Mouse (Mus musculus) G1E (cell line): ENCODE data around the gene Stap2. TPM values are rescaled to one million over a fixed set of nuclear protein-coding genes. Genes with fewer than 3 reads are reported as not detected.

ENCODE experiments used
- ATAC-seq: 2 replicates; pipeline ENCODE4 v1.8.0; 2016; ENCODE audit warnings: mild to moderate bottlenecking; ENCODE audit not compliant: insufficient number of reproducible peaks, poor library complexity, low FRiP score, severe bottlenecking; ENCODE audit errors: extremely low read depth
- DNase-seq: peaks from one replicate; pipeline ENCODE4 v3.0.0; 2012; ENCODE audit warnings: low spot score
- H3K27me3 ChIP-seq: 2 replicates; pipeline ENCODE4 v1.6.1; 2012; ENCODE audit warnings: mild to moderate bottlenecking, low read length, inconsistent platforms; ENCODE audit not compliant: insufficient read depth
- H3K36me3 ChIP-seq: replicated peaks from 2 replicates; pipeline ENCODE3; 2012; ENCODE audit warnings: mild to moderate bottlenecking, inconsistent platforms
- H3K4me1 ChIP-seq: 2 replicates; pipeline ENCODE4 v1.6.1; 2012; ENCODE audit warnings: low read depth, low read length, inconsistent platforms, mixed read lengths; ENCODE audit not compliant: insufficient read depth
- H3K4me3 ChIP-seq: 2 replicates; pipeline ENCODE4 v1.5.1; 2012; ENCODE audit warnings: low read depth, mild to moderate bottlenecking, inconsistent platforms, low read length, moderate library complexity, mixed read lengths
- H3K9me3 ChIP-seq: replicated peaks from 2 replicates; pipeline ENCODE4 v1.6.1; 2012; ENCODE audit warnings: inconsistent platforms
- CTCF ChIP-seq: IDR thresholded peaks from 2 replicates; pipeline ENCODE4 v1.5.1; 2012; ENCODE audit warnings: low read depth, low read length, inconsistent platforms, mixed read lengths
- GATA1 ChIP-seq: IDR thresholded peaks from 2 replicates; pipeline ENCODE4 v1.6.1; 2012; ENCODE audit warnings: borderline replicate concordance, low read length, inconsistent platforms, mixed read lengths
- GATA2 ChIP-seq: IDR thresholded peaks from 2 replicates; pipeline ENCODE4 v1.6.1; 2012; ENCODE audit warnings: low read depth, low read length, inconsistent platforms, borderline replicate concordance
- POLR2AphosphoS5 ChIP-seq: IDR thresholded peaks from 2 replicates; pipeline ENCODE4 v1.6.1; 2012; ENCODE audit warnings: low read depth, low read length, inconsistent platforms; ENCODE audit not compliant: insufficient replicate concordance
- TAL1 ChIP-seq: conservative IDR thresholded peaks from 2 replicates; pipeline ENCODE4 v1.6.1; 2012; ENCODE audit warnings: low read depth, low read length, inconsistent platforms, mixed read lengths
- polyA plus RNA-seq: library from polyadenylated mRNA; stranded (reverse); fragments of >175 nt; gene quantifications from 2 replicates; pipeline ENCODE4 v1.2.3, GENCODE M21; 2012
- total RNA-seq, 2 experiments: library from RNA; stranded (forward) in 1 of 2; stranded (reverse) in 1 of 2; fragments of 200-1000 nt in 1 of 2; fragments of >200 nt in 1 of 2; fragmentation: Nextera tagmentation in 1 of 2; gene quantifications; 2 replicates each; pipeline ENCODE4 v1.2.3; 2014 to 2017

Stap2 gene
- total and polyA plus RNA-seq, 3 experiments, result 0.27 TPM; not detected in 2

GRCm38 (mm10) chr17:55996007-55996406 is 9.4 kb downstream of the Stap2 start:
- ATAC-seq (no peak), DNase-seq (no peak)
- no peak for TF ChIP-seq POLR2AphosphoS5
- no peak for TF ChIP-seq GATA1
- no peak for TF ChIP-seq TAL1
- TF ChIP-seq CTCF, result no peak
- H3K27me3 ChIP-seq, result peaks cover 44% of the 10 kb centered on the region
- H3K4me1 ChIP-seq, result no peaks in the 10 kb centered on the region
- no peak overlapping the region for H3K4me3 ChIP-seq
- H3K9me3 ChIP-seq, result peaks cover 4% of the 10 kb centered on the region
- H3K36me3 ChIP-seq, result no peaks in the 10 kb centered on the region

- Histone ChIP-seq H3K4me1 (peaks cover 8% of the 10 kb centered on the region), H3K27me3 (peaks cover 80% of the 10 kb centered on the region), H3K36me3 (no peaks in the 10 kb centered on the region), H3K9me3 (no peaks in the 10 kb centered on the region), H3K4me3 (no peak overlapping the region)
- DNase-seq, result no peak
- ATAC-seq, result no peak
- TF ChIP-seq CTCF (no peak), POLR2AphosphoS5 (no peak), TAL1 (no peak), GATA1 (no peak), GATA2 (no peak)
Observed at GRCm38 (mm10) chr17:55990278-55990898, 15.0 kb downstream of the Stap2 start.

DNA sequence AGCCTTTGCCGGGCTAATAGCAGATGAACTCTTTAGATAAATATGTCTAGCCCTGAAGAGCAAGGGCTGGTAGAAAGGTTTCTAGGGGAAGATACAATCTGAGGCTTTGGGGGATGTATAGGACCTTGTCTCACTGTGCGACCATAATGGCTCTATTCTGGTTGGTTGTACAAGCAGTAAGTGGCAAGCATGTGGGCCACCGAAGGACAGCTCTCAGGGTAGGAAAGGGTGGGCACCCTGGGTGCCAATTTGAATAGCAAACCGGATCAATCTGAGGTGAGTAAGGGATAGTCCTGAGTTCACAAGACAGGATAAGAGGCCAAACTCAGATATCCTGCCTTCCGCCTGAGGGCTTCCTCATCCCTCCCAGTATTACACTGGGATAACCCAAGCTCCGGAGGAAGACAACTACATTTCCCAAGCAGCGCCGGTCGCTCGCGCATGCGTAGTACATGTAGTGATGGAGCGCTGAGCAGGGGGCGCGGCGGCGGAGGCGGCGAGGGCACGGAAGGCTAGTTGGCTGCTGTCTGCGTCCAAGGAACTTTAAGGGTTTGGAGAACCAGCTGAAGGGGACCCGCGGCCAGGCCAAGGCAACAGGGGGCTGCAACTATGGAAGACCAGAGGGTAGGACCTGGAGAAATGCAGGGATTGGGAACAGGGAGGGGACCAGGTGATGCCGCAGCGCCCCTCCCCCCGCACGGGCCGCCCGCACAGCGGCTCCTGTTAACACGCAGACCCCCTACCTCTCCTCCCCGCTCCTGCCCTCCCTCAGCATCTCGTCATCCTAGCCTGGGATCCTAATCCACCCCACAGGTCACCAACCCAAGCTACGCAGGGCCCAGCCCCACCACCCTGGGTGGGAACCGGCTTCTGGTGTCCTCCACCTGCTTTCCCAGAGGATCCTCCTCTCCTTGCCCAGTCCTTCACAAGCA is 19.1 kb downstream of the Stap2 start, which contains the start of gene Fsd1:
TSS of gene Fsd1 (plus strand) at position 480 of the 932 bp plus-strand sequence.
- Histone ChIP-seq H3K27me3 (peaks cover 60% of the 10 kb centered on the region), H3K4me3 (no peak within 1 kb of the TSS), H3K9me3 (no peaks in the 10 kb centered on the region), H3K36me3 (no peaks in the 10 kb centered on the region), H3K4me1 (peaks cover 8% of the 10 kb centered on the region)
- ATAC-seq (no peak), DNase-seq (no peak)
- TF ChIP-seq TAL1, result no peak
- no peak for TF ChIP-seq GATA1
- TF ChIP-seq GATA2, result no peak
- no peak for TF ChIP-seq CTCF
- TF ChIP-seq POLR2AphosphoS5, result no peak

- no peaks in the 10 kb centered on the region for H3K9me3 ChIP-seq
- peaks cover 40% of the 10 kb centered on the region for H3K27me3 ChIP-seq
- H3K36me3 ChIP-seq, result no peaks in the 10 kb centered on the region
- ATAC-seq (no peak), DNase-seq (no peak)
- H3K4me1 ChIP-seq, result peaks cover 8% of the 10 kb centered on the region
- no peak overlapping the region for H3K4me3 ChIP-seq
- TF ChIP-seq POLR2AphosphoS5 (no peak), CTCF (no peak), GATA1 (no peak), TAL1 (no peak), GATA2 (no peak)
Observed at GRCm38 (mm10) chr17:55977301-55977700, 28.1 kb downstream of the Stap2 start.

GRCm38 (mm10) chr17:55976255-55976862 is 29.0 kb downstream of the Stap2 start:
- H3K36me3 ChIP-seq, result no peaks in the 10 kb centered on the region
- no peak overlapping the region for H3K4me3 ChIP-seq
- H3K4me1 ChIP-seq, result peaks cover 8% of the 10 kb centered on the region
- ATAC-seq (peak; percentile 61; the same call in 1 of the 2 replicates), DNase-seq (peak; percentile 53)
- H3K27me3 ChIP-seq, result peaks cover 43% of the 10 kb centered on the region
- H3K9me3 ChIP-seq, result no peaks in the 10 kb centered on the region
- TF ChIP-seq CTCF (peak; percentile 44; the same call in 1 of the 2 replicates), POLR2AphosphoS5 (no peak)

- peaks cover 27% of the 10 kb centered on the region for H3K36me3 ChIP-seq
Observed at GRCm38 (mm10) chr17:55971453-55971852, 33.9 kb downstream of the Stap2 start.

More at GRCm38 (mm10) chr17:55971453-55971852, 33.9 kb downstream of the Stap2 start:
- peaks cover 37% of the 10 kb centered on the region for H3K27me3 ChIP-seq
- no peak overlapping the region for H3K4me3 ChIP-seq
- no peak for TF ChIP-seq CTCF
- no peak for TF ChIP-seq POLR2AphosphoS5
- TF ChIP-seq TAL1, result no peak
- TF ChIP-seq GATA1, result no peak
- no peak for TF ChIP-seq GATA2
- ATAC-seq (no peak), DNase-seq (no peak)
- H3K4me1 ChIP-seq, result peaks cover 9% of the 10 kb centered on the region
- H3K9me3 ChIP-seq, result no peaks in the 10 kb centered on the region
